Mouse (Mus musculus) limb, embryonic 11.5 days (tissue): ENCODE results near the gene Gstm3. TPM values are rescaled to one million over a fixed set of nuclear protein-coding genes. Genes with fewer than 3 reads are reported as not detected.

Experiments used
- ATAC-seq: fragments of 200-750 bp; cut with Nextera tagmentation; 2 replicates; pipeline ENCODE4 v1.8.0; 2017; ENCODE audit warnings: low read depth; ENCODE audit not compliant: insufficient number of reproducible peaks, low FRiP score, low TSS enrichment
- DNase-seq: peaks from one replicate; pipeline ENCODE4 v3.0.0-alpha.2; 2015; ENCODE audit warnings: low spot score
- H3K27ac ChIP-seq: fragments of 300-500 bp; sonication (generic); replicated peaks from 2 replicates; pipeline ENCODE4 v1.5.1; 2014; ENCODE audit warnings: low read depth, mild to moderate bottlenecking, low read length
- H3K27me3 ChIP-seq: fragments of 300-500 bp; sonication (generic); 2 replicates; pipeline ENCODE4 v1.6.1; 2014; ENCODE audit warnings: mild to moderate bottlenecking, low read length, mixed read lengths; ENCODE audit not compliant: control insufficient read depth, insufficient read depth
- H3K36me3 ChIP-seq: fragments of 300-500 bp; sonication (generic); 2 replicates; pipeline ENCODE4 v1.6.1; 2014; ENCODE audit warnings: mild to moderate bottlenecking, low read length, moderate library complexity, mixed read lengths; ENCODE audit not compliant: control insufficient read depth, insufficient read depth
- H3K4me1 ChIP-seq: fragments of 300-500 bp; sonication (generic); 2 replicates; pipeline ENCODE4 v1.6.1; 2014; ENCODE audit warnings: low read length, mixed read lengths; ENCODE audit not compliant: control insufficient read depth, insufficient read depth
- H3K4me2 ChIP-seq: fragments of 300-500 bp; sonication (generic); 2 replicates; pipeline ENCODE4 v1.6.1; 2014; ENCODE audit warnings: low read depth, mild to moderate bottlenecking, moderate library complexity; ENCODE audit not compliant: severe bottlenecking
- H3K4me3 ChIP-seq: fragments of 300-500 bp; sonication (generic); 2 replicates; pipeline ENCODE4 v1.5.1; 2014; ENCODE audit warnings: low read depth, low read length
- H3K9ac ChIP-seq: fragments of 300-500 bp; sonication (generic); 2 replicates; pipeline ENCODE4 v1.6.1; 2014; ENCODE audit warnings: mild to moderate bottlenecking, low read length
- H3K9me3 ChIP-seq: fragments of 300-500 bp; sonication (generic); 2 replicates; pipeline ENCODE4 v1.6.1; 2016; ENCODE audit warnings: low read length; ENCODE audit not compliant: control insufficient read depth
- WGBS: fragments of 180-500 bp; shearing (Covaris S2); extraction: QIAGEN DNeasy Blood & Tissue Kit; methylation state at CpG from one replicate; pipeline ENCODE4 v1.1.7; 2014; 5-methylcytosine and 5-hydroxymethylcytosine counted together
- polyA plus RNA-seq: library from polyadenylated mRNA; unstranded; fragments of >200 nt; fragmentation: Nextera tagmentation; extraction: Ambion mirVana; gene quantifications from 2 replicates; pipeline ENCODE4 v1.2.1, GENCODE M21; 2014

The Gstm3 gene
- polyA plus RNA-seq, 1 experiment from 2014 or later = not detected

- 0 out of 2 replicates have a peak, but pooled peaks cover 2% of the 10 kb centered on the region for H3K4me1 ChIP-seq
- H3K36me3 ChIP-seq = no peaks in the 10 kb centered on the region
- H3K4me2 ChIP-seq = peak within 1 kb of the TSS; percentile 47
- ATAC-seq (peak; percentile 95), DNase-seq (peak; percentile 99)
- peak within 1 kb of the TSS; percentile 20; the same call in 1 of the 2 replicates for H3K4me3 ChIP-seq
- 9% methylated on average over 10 of the region's 10 CpGs for whole genome bisulfite sequencing
- no peaks in the 10 kb centered on the region for H3K9me3 ChIP-seq
- no peaks in the 10 kb centered on the region for H3K27me3 ChIP-seq
- H3K27ac ChIP-seq = 0 out of 2 replicates have a peak within 1 kb of the TSS, but pooled peaks have one; percentile 33
- peak within 1 kb of the TSS; percentile 55 for H3K9ac ChIP-seq
Measured at GRCm38 (mm10) chr3:107931670-107932069, 37.4 kb downstream of the Gstm3 start, which contains the start of gene Gstm7. Gstm7 (minus strand) TSS chr3:107931817.

- no peaks in the 10 kb centered on the region for H3K27me3 ChIP-seq
- 0 out of 2 replicates have a peak, but pooled peaks cover 2% of the 10 kb centered on the region for H3K4me1 ChIP-seq
- peak overlapping the region; percentile 20; the same call in 1 of the 2 replicates for H3K4me3 ChIP-seq
- DNase-seq = no peak
- H3K9ac ChIP-seq = peak overlapping the region; percentile 55
- peak overlapping the region; percentile 47 for H3K4me2 ChIP-seq
- 0 out of 2 replicates have a peak overlapping the region, but pooled peaks have one; percentile 33 for H3K27ac ChIP-seq
- whole genome bisulfite sequencing = 82% methylated on average over 2 of the region's 2 CpGs
- no peak; the same call in 1 of the 2 replicates for ATAC-seq
- H3K9me3 ChIP-seq = no peaks in the 10 kb centered on the region
- H3K36me3 ChIP-seq = no peaks in the 10 kb centered on the region
Measured at GRCm38 (mm10) chr3:107931134-107931533, 37.9 kb downstream of the Gstm3 start.

- Histone ChIP-seq H3K4me3 (no peak overlapping the region), H3K9ac (no peak overlapping the region), H3K9me3 (no peaks in the 10 kb centered on the region), H3K36me3 (no peaks in the 10 kb centered on the region), H3K27ac (no peak overlapping the region), H3K27me3 (no peaks in the 10 kb centered on the region), H3K4me2 (no peak overlapping the region), H3K4me1 (0 out of 2 replicates have a peak, but pooled peaks cover 2% of the 10 kb centered on the region)
- 91% methylated on average over 4 of the region's 4 CpGs for WGBS
- ATAC-seq (no peak), DNase-seq (no peak)
Measured at GRCm38 (mm10) chr3:107929731-107930130, 39.4 kb downstream of the Gstm3 start.

GRCm38 (mm10) chr3:107929243-107929642, 39.8 kb downstream of the Gstm3 start:
- WGBS = 80% methylated on average over 4 of the region's 4 CpGs
- H3K9me3 ChIP-seq = no peaks in the 10 kb centered on the region
- ATAC-seq (no peak), DNase-seq (no peak)
- no peak overlapping the region for H3K27ac ChIP-seq
- H3K9ac ChIP-seq = no peak overlapping the region
- no peaks in the 10 kb centered on the region for H3K27me3 ChIP-seq
- H3K4me2 ChIP-seq = no peak overlapping the region
- H3K4me3 ChIP-seq = no peak overlapping the region
- H3K36me3 ChIP-seq = no peaks in the 10 kb centered on the region
- H3K4me1 ChIP-seq = 0 out of 2 replicates have a peak, but pooled peaks cover 2% of the 10 kb centered on the region

GRCm38 (mm10) chr3:107928691-107929090, 40.4 kb downstream of the Gstm3 start:
- ATAC-seq = no peak
- H3K27ac ChIP-seq = no peak overlapping the region
- no peaks in the 10 kb centered on the region for H3K9me3 ChIP-seq
- no peak overlapping the region for H3K9ac ChIP-seq
- DNase-seq = no peak
- 0 out of 2 replicates have a peak, but pooled peaks cover 2% of the 10 kb centered on the region for H3K4me1 ChIP-seq
- no peaks in the 10 kb centered on the region for H3K36me3 ChIP-seq
- H3K4me3 ChIP-seq = no peak overlapping the region
- WGBS = 87% methylated on average over 11 of the region's 11 CpGs
- no peak overlapping the region for H3K4me2 ChIP-seq
- H3K27me3 ChIP-seq = no peaks in the 10 kb centered on the region

- Histone ChIP-seq H3K4me2 (no peak overlapping the region), H3K27me3 (no peaks in the 10 kb centered on the region), H3K36me3 (no peaks in the 10 kb centered on the region), H3K4me1 (0 out of 2 replicates have a peak, but pooled peaks cover 2% of the 10 kb centered on the region), H3K9ac (no peak overlapping the region), H3K27ac (no peak overlapping the region), H3K4me3 (no peak overlapping the region), H3K9me3 (no peaks in the 10 kb centered on the region)
- ATAC-seq = no peak
- 88% methylated on average over 3 of the region's 3 CpGs for WGBS
- DNase-seq = no peak
Measured at GRCm38 (mm10) chr3:107927841-107928240, 41.2 kb downstream of the Gstm3 start.

GRCm38 (mm10) chr3:107925335-107925734, 43.7 kb downstream of the Gstm3 start:
- no peak overlapping the region for H3K4me2 ChIP-seq
- DNase-seq (no peak), ATAC-seq (no peak)
- WGBS = 91% methylated on average over 3 of the region's 3 CpGs
- no peaks in the 10 kb centered on the region for H3K27me3 ChIP-seq
- no peak overlapping the region for H3K4me3 ChIP-seq
- H3K9me3 ChIP-seq = no peaks in the 10 kb centered on the region
- no peaks in the 10 kb centered on the region for H3K4me1 ChIP-seq
- H3K27ac ChIP-seq = no peak overlapping the region
- H3K36me3 ChIP-seq = no peaks in the 10 kb centered on the region
- H3K9ac ChIP-seq = no peak overlapping the region

- DNase-seq = no peak
- H3K9ac ChIP-seq = no peak overlapping the region
- H3K27me3 ChIP-seq = no peaks in the 10 kb centered on the region
- no peak for ATAC-seq
- H3K4me1 ChIP-seq = no peaks in the 10 kb centered on the region
- 91% methylated on average over 5 of the region's 5 CpGs for WGBS
- H3K4me2 ChIP-seq = no peak overlapping the region
- H3K4me3 ChIP-seq = no peak overlapping the region
- no peaks in the 10 kb centered on the region for H3K36me3 ChIP-seq
- no peak overlapping the region for H3K27ac ChIP-seq
- no peaks in the 10 kb centered on the region for H3K9me3 ChIP-seq
Measured at GRCm38 (mm10) chr3:107920348-107920747, 48.7 kb downstream of the Gstm3 start.
